Mouse (Mus musculus) cerebral cortex, adult 2 months (tissue): ENCODE measurements around the gene Nsa2.

Source experiments
- WGBS: fragments of 180-500 bp; shearing (Covaris S2); methylation state at CpG from one replicate; pipeline ENCODE4 v1.1.7; 2018; 5-methylcytosine and 5-hydroxymethylcytosine counted together

Nsa2 gene

DNA sequence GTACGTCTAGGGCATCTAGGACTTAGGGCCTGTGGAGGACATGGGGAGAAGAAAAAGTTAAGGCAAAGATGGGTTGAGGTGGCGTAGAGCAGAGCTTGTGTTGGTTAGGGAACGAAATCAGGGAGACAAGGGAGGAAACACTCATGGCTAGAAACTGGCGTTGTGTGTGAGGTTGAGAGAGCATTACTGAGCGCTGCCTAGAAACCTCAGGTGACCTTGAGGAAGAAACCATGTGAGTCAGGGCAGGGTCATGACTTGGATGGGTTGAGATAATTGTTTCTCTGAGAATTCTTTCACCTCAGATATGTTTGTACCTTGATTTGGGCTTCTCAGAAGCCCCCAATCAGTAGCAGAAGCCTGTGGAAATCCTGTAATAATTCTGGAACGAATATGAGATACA, 50.3 kb downstream of the Nsa2 start:
- 90% methylated on average over 6 of the region's 6 CpGs for WGBS

DNA sequence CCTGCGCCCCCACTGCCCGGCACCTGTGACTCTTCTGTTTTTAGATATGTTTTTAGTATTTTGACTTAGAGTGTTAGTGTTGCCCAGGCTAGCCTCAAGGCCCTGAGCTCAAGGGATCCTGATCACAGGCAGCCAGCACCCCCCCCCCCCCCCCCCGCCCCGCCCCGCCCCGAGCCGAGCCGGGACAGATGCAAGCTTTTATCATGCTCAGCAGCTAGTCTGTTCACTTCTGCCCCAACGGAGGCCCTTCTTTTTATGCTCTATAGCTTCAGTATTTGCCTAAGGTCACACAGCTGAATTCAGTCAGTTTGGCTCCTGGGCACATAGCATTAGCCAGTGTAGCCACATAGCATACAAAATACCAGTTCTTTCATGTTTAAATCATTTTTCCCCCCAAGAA, 51.4 kb downstream of the Nsa2 start:
- WGBS = 81% methylated on average over 9 of the region's 9 CpGs

- WGBS = 92% methylated on average over 7 of the region's 7 CpGs
These were observed 55.3 kb downstream of the Nsa2 start for GRCm38 (mm10) chr13:97082432-97082831.

- WGBS = 81% methylated on average over 3 of the region's 3 CpGs
These were observed 57.1 kb downstream of the Nsa2 start for GRCm38 (mm10) chr13:97080615-97081014.

- WGBS = 66% methylated on average over 2 of the region's 2 CpGs
These were observed 57.5 kb downstream of the Nsa2 start for GRCm38 (mm10) chr13:97080201-97080600.
